Mouse (Mus musculus) cerebellum, adult 11 months (tissue): ENCODE results near the gene Ift20.

Experiments
- DNase-seq: peaks from one replicate; pipeline ENCODE4 v3.0.0; 2022

The Ift20 gene

GRCm38 (mm10) chr11:78536080-78536689 lies at the start of gene Ift20, which contains the start of gene Tnfaip1:
Gene Ift20, plus strand, starts transcription at chr11:78536361.
Gene Tnfaip1, minus strand, starts transcription at chr11:78536332.
- peak; percentile 96 for DNase-seq

- peak; percentile 76 for DNase-seq
Measured at GRCm38 (mm10) chr11:78488168-78488567, 48.0 kb upstream of the Ift20 start.

GRCm38 (mm10) chr11:78490781-78491241 lies 45.4 kb upstream of the Ift20 start:
- DNase-seq, result peak; percentile 66

GRCm38 (mm10) chr11:78495904-78496303 lies 40.3 kb upstream of the Ift20 start:
- DNase-seq, result no peak

- peak; percentile 66 for DNase-seq
Measured at GRCm38 (mm10) chr11:78497071-78497541, 39.1 kb upstream of the Ift20 start.

- peak; percentile 98 for DNase-seq
Measured at GRCm38 (mm10) chr11:78497544-78498522, 38.3 kb upstream of the Ift20 start, which contains the start of gene Sarm1. Gene Sarm1, minus strand, starts transcription at chr11:78497754.

GRCm38 (mm10) chr11:78499004-78499403 lies 37.2 kb upstream of the Ift20 start, which contains the start of gene Vtn:
Gene Vtn, plus strand, starts transcription at chr11:78499091.
- DNase-seq, result no peak

GRCm38 (mm10) chr11:78499543-78499942 lies 36.6 kb upstream of the Ift20 start:
- DNase-seq, result no peak

GRCm38 (mm10) chr11:78500623-78501202 lies 35.4 kb upstream of the Ift20 start:
- no peak for DNase-seq

- DNase-seq, result no peak
Measured at GRCm38 (mm10) chr11:78501529-78501928, 34.6 kb upstream of the Ift20 start.

GRCm38 (mm10) chr11:78502909-78503650 lies 33.1 kb upstream of the Ift20 start, which contains the start of gene Sebox:
Gene Sebox, plus strand, starts transcription at chr11:78503447.
- peak; percentile 87 for DNase-seq

- no peak for DNase-seq
Measured at GRCm38 (mm10) chr11:78505430-78505829, 30.7 kb upstream of the Ift20 start.

- no peak for DNase-seq
Measured at GRCm38 (mm10) chr11:78509148-78509547, 27.0 kb upstream of the Ift20 start.

GRCm38 (mm10) chr11:78512025-78512957 lies 23.9 kb upstream of the Ift20 start, which contains the start of the genes Tmem199 and Poldip2:
Gene Tmem199, minus strand, starts transcription at chr11:78512172.
Gene Poldip2, plus strand, starts transcription at chr11:78512193.
- DNase-seq, result peak; percentile 83

GRCm38 (mm10) chr11:78513106-78513790 lies 22.9 kb upstream of the Ift20 start:
- no peak for DNase-seq

GRCm38 (mm10) chr11:78515549-78516325 lies 20.4 kb upstream of the Ift20 start:
- no peak for DNase-seq

- no peak for DNase-seq
Measured at GRCm38 (mm10) chr11:78518931-78519330, 17.2 kb upstream of the Ift20 start.

- no peak for DNase-seq
Measured at GRCm38 (mm10) chr11:78521880-78522279, 14.3 kb upstream of the Ift20 start.

- DNase-seq, result no peak
Measured at GRCm38 (mm10) chr11:78522481-78522997, 13.6 kb upstream of the Ift20 start.
